Mouse (Mus musculus): ENCODE results near the gene Dbnl.

Gene Dbnl

DNA sequence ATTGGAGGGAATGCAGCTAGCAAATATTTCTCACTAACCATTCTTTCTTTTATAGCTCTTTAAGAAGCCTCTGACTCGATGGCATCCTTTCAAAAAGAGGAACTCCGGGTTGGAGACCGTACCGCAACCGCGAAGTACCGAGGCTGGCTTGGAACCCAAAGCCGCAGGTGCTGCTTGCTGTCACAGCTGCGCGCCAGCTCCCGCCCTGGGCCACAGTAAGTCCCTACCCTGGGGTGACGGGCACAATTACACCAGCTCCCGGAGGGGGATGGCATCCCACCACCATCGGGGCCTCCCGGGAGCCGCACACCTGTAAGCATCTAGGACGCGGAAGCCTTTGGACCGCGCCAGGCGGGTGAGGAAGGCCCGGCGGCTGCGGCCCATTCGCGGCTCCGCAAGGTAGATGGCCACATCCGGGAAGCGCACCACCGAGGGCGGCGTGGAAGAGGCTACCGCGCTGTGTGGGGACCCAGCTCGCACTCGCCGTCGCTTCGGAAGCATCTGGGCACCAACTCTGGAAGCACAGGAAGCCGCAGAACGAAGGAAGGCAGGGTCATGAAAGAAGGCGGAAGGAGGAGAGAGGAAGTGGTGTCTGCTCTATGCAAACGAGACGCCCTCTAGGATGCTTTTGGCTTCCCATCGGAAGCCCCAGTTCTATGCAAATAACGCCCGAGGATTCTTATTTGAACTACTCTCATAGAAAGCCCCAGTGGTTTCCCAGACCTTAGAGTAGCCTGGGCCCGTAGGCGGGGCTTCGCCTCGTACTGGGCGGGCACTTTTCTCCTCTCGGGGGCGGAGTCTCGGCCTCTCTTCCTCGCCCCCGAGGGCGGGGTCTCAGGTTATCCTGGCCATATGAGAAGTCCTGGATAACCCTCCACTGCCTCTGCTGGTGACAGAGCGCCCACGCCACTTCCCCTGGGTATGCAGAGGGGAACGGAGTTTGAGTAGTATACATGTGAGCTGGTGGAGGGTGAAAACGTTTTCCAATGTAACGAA is 49.3 kb downstream of the Dbnl start, which contains the start of gene Polm:
Gene Polm (minus strand): TSS at position 766 of the 996 bp plus-strand sequence.
- DNase-seq (ENCODE audit: low spot score in 2 of 2): peak; percentile 91

DNA sequence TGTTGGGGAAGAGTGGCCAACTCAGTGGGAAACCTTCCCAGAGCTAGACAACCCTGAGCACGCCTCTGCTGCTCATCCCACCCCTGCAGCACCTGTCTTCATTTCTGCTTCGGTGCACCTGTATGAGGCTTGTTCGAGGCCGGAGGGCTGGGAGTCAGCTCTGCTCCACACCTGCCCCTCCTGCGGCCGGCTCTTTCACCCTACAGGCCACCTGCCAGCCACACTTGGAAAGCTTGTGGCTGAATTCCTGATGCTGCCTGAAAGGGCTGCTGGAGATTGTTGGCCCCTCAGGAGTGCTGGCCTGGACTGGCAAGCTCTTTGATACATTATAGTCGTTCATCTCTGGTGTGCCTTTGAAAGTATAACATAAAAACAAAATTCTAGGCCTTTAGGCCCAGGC is 52.1 kb downstream of the Dbnl start:
- no peak for DNase-seq (ENCODE audit: low spot score in 2 of 2)

DNA sequence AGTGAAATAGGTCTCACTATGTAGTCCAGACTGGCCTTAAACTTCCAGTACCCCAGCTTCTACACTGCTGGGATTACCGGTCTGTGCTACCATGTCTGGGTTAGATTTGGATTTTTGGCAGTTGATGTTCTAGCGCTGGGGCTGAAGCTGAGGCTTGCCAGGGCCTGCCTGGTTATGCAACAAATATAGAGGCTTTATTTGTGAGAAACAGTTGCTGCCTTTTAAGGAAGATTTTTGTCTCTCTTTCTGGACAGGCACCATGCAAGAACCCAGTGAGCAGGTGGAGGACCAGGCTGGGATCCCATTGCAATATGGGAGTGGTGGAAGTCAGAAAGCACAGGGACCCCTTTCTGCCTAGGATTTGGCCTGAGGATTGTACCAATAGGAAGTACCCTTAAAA is 53.5 kb downstream of the Dbnl start:
- no peak for DNase-seq (ENCODE audit: low spot score in 2 of 2)

DNA sequence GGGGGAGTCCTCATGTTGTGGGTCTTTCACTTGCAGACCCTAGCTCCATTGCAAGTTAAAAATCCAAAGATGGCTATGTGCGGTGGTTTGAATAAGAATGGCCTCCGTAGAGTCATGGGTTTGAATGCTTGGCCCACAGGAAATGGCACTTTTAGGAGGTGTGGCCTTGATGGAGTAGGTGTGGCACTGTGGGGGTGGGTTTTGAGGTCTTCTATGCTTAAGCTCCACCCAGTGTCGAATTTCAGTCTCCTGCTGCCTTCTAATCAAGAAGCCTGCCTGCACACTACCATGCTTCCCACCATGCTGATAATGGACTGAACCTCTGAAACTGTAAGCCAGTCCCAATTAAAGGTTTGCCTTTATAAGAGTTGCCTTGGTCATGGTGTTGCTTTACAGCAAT is 54.8 kb downstream of the Dbnl start:
- no peak for DNase-seq (ENCODE audit: low spot score in 2 of 2)

DNA sequence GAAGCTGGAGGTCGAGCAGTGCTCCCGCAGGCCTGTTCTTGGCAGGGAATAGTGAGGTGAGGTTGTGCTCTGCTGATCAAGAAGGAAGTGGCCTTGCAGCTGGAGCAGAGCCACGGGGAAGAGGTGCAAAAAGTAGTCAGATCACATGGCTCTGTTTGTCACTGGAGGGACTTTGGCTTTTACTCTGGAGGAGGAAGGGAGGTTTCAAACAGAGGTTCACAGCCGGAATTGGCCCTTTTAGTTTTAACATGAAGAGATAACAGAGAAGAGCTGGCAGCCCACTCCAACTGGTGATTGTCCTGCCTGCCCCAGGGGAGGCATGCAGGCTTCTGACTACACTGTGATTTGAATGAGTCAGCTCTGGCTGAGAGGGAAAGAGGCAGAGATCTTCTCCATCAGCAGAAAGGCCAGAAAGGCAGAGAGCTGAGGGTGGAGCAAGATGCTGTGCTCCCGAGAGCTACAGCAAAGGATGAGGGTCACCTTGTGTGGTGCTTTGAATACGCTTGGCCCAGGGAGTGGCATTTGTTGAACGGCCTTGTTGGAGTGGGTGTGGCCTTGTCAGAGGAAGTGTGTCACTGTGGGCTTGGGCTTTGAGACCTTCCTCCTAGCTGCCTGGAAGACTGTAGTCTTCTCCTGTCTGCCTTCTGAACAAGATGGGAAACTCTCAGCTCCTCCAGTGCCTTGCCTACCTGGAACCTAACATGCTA is 58.5 kb downstream of the Dbnl start:
- no peak for DNase-seq (ENCODE audit: low spot score in 2 of 2)

DNA sequence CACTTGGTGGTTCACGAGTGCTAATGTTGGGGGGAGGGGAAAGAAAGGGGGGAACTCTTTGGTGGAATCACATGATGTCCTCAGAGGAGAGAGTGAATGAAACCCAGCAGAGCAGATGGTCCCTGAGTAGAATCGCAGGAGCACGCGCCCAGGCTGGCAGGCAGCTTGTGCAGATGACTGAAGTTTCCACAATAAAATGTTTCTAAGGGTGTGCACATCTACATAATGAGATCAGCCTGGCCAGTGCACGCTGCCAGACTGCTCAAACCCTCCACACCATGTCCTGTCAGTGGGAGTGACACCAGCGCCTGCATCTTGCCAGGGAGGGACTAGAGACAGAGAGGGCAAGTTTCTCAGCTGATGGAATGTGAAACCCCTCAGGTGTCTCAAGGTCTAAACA is 60.5 kb downstream of the Dbnl start:
- no peak for DNase-seq (ENCODE audit: low spot score in 2 of 2)

DNA sequence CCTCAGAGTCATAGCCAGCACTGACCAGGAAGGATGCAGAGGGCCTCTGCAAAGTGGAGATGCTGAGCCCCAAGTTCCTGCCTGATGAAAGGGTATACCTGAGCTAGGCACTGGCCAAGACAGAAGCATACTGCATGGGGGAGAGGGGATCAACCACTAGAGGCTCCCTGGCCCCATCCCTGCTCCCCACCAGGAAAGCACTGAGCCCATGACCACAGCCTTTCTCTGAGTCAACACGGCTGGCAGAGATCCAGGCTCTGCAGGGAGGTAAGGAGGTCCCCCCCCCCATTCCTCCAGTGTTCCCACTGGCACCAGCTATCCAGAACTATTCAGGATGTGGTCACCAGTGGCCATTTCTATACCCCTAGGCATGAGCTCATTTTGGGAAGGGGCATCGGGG is 61.0 kb downstream of the Dbnl start:
- no peak for DNase-seq (ENCODE audit: low spot score in 2 of 2)

DNA sequence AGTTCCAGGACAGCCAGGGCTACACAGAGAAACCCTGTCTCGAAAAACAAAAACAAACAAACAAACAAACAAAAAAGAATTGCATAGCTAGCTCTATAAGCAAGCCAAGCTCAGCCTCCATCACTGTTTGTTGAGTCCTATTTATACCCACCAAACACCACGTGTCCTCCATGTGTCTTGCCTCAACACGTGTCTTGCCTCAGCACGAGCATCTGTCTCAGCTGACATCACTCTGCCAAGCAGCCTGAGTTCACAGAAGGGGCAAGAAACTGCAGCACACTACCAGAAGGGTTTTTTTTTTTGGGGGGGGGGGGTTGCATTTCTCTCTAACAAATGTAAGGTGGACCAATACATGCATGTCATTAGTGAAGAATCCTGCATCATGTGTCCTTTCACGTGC is 62.2 kb downstream of the Dbnl start:
- DNase-seq (ENCODE audit: low spot score in 2 of 2): no peak
